10 mouse cellular contexts compared by ENCODE assay signal in the genomic region with DNA sequence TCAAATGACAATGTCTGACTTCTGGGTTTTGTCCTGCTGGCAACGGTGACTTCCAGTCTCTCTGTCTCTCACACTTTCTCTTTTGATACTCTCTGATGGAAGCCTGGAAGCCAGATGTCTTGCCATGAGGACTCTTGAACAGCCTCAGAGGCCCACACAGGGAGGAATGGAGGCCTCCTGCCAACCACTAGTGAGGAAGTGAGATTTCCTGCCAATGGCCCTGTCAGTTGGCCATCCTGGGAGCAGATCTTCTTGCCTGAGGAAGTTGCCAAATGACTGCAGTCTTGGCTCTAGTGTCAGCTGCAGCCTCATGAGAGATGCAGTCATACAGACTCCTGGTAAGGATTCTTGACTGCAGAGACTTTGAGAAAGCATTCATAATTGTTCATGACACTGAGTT.
DNase-seq lines count a peak whose midpoint lies in the region; ATAC-seq and TF ChIP-seq lines count a peak whose summit lies in the region.
"Had no signal": no experiment of that assay in that cellular context is flagged by ENCODE, and none has a peak within 500 bp of the region (broad histone marks: within the 10 kb centered on the region; RNA-seq: fewer than 3 reads in every experiment).

No protein-coding gene starts in this region.

- TF ChIP-seq CTCF in forebrain, postnatal 0 days (IDR thresholded peaks at IDR 0.05; ENCODE audit: low read depth) = no peak
- TF ChIP-seq CTCF in lung, adult 2 months (IDR thresholded peaks at IDR 0.05; ENCODE audit: insufficient read depth, low read length) = no peak

- no peaks in the 10 kb centered on the region for H3K36me3 ChIP-seq in forebrain, postnatal 0 days (ENCODE audit: insufficient read depth)
- H3K36me3 ChIP-seq in forebrain, embryonic 10.5 days (replicated peaks) = no peaks in the 10 kb centered on the region
- H3K36me3 ChIP-seq: embryonic facial prominence, embryonic 15.5 days; midbrain, embryonic 12.5 days had no signal

- 57% methylated on average over 1 of the region's 1 CpGs for WGBS in forebrain, postnatal 0 days
- WGBS in forebrain, embryonic 10.5 days = 86% methylated on average over 1 of the region's 1 CpGs
- WGBS in lung, adult 2 months = 30% methylated on average over 1 of the region's 1 CpGs

- H3K27ac ChIP-seq in forebrain, postnatal 0 days (ENCODE audit: low read depth, low read length) = no peak overlapping the region
- H3K27ac ChIP-seq in forebrain, embryonic 10.5 days = no peak overlapping the region
- H3K27ac ChIP-seq: embryonic facial prominence, embryonic 15.5 days; midbrain, embryonic 12.5 days had no signal

- DNase-seq in forebrain, postnatal 0 days = peak; percentile 74
- no peak for DNase-seq in forebrain, embryonic 10.5 days (ENCODE audit: extremely low spot score, low spot score)
- DNase-seq in spleen, postnatal 36 days (ENCODE audit: low spot score in 2 of 2) = peak; percentile 8 to 14
- no peak for DNase-seq in spleen, adult 12 weeks (ENCODE audit: low spot score)
- DNase-seq in gastrocnemius, adult 8-10 months (ENCODE audit: low spot score in 2 of 2) = peak; percentile 45 to 74
- peak; percentile 5 for DNase-seq in lung, adult 2 months
- no peak for DNase-seq in left cerebral cortex, postnatal 36 days (ENCODE audit: low spot score in 2 of 2)

- peak; percentile 87 for ATAC-seq in forebrain, postnatal 0 days
- ATAC-seq in CD4-positive, CD25-positive, alpha-beta regulatory T cell, adult 4 months = no peak

- no peaks in the 10 kb centered on the region for H3K27me3 ChIP-seq in forebrain, postnatal 0 days (ENCODE audit: insufficient read depth, low read length)
- no peaks in the 10 kb centered on the region for H3K27me3 ChIP-seq in forebrain, embryonic 10.5 days (ENCODE audit: poor library complexity, severe bottlenecking)
- H3K27me3 ChIP-seq: embryonic facial prominence, embryonic 15.5 days; midbrain, embryonic 12.5 days had no signal

- no peaks in the 10 kb centered on the region for H3K9me3 ChIP-seq in forebrain, postnatal 0 days (ENCODE audit: low read length)
- H3K9me3 ChIP-seq in forebrain, embryonic 10.5 days = no peaks in the 10 kb centered on the region
- H3K9me3 ChIP-seq: embryonic facial prominence, embryonic 15.5 days; midbrain, embryonic 12.5 days had no signal

- no peak overlapping the region for H3K4me2 ChIP-seq in forebrain, postnatal 0 days (ENCODE audit: low read depth)
- H3K4me2 ChIP-seq: embryonic facial prominence, embryonic 15.5 days; midbrain, embryonic 12.5 days had no signal

- no peaks in the 10 kb centered on the region for H3K4me1 ChIP-seq in forebrain, postnatal 0 days (ENCODE audit: insufficient read depth)
- no peaks in the 10 kb centered on the region for H3K4me1 ChIP-seq in forebrain, embryonic 10.5 days
- 0 out of 2 replicates have a peak, but pooled peaks cover 5% of the 10 kb centered on the region for H3K4me1 ChIP-seq in lung, adult 2 months (ENCODE audit: control insufficient read depth, insufficient read depth, low read length)
- H3K4me1 ChIP-seq: midbrain, embryonic 12.5 days had no signal

- no peak for TF ChIP-seq POLR2A in lung, adult 2 months (IDR thresholded peaks at IDR 0.05; ENCODE audit: borderline replicate concordance, extremely low read depth, low read depth, low read length)

- no peak overlapping the region for H3K4me3 ChIP-seq in forebrain, postnatal 0 days (ENCODE audit: low read depth, low read length)
- H3K4me3 ChIP-seq in forebrain, embryonic 10.5 days = no peak overlapping the region
- no peak overlapping the region for H3K4me3 ChIP-seq in lung, adult 2 months (replicated peaks; ENCODE audit: extremely low read depth, low read depth, low read length)
- H3K4me3 ChIP-seq: embryonic facial prominence, embryonic 15.5 days; midbrain, embryonic 12.5 days had no signal

- intact Hi-C loops in left cerebral cortex, postnatal 36 days (cut with DNase I) = no loop called here

- H3K9ac ChIP-seq in forebrain, postnatal 0 days = no peak overlapping the region
- H3K9ac ChIP-seq: embryonic facial prominence, embryonic 15.5 days; midbrain, embryonic 12.5 days had no signal

Comparison
In these comparisons a context has a peak if more than half of its experiments do, and no peak if none do; other contexts are left out.
1. DNase-seq: peak in forebrain, postnatal 0 days (single experiment), spleen, postnatal 36 days (2 of 2), gastrocnemius, adult 8-10 months (2 of 2) and lung, adult 2 months (single experiment); none in forebrain, embryonic 10.5 days (single experiment), spleen, adult 12 weeks (single experiment) and left cerebral cortex, postnatal 36 days (0 of 2).